Mouse (Mus musculus) hindbrain, embryonic 13.5 days (tissue): ENCODE measurements around the gene Ssh1. TPM values are rescaled to one million over a fixed set of nuclear protein-coding genes. Genes with fewer than 3 reads are reported as not detected.

Source experiments
- ATAC-seq: fragments of 200-750 bp; cut with Nextera tagmentation; 2 replicates; pipeline ENCODE4 v1.8.0; 2017; ENCODE audit warnings: moderate TSS enrichment; ENCODE audit not compliant: low FRiP score
- H3K27ac ChIP-seq: fragments of 300-500 bp; sonication (generic); 2 replicates; pipeline ENCODE4 v1.5.1; 2015; ENCODE audit warnings: inconsistent platforms, mild to moderate bottlenecking, moderate library complexity
- H3K27me3 ChIP-seq: fragments of 300-500 bp; sonication (generic); 2 replicates; pipeline ENCODE4 v1.6.1; 2015; ENCODE audit warnings: mild to moderate bottlenecking, inconsistent platforms
- H3K36me3 ChIP-seq: fragments of 300-500 bp; sonication (generic); 2 replicates; pipeline ENCODE4 v1.6.1; 2015; ENCODE audit warnings: mild to moderate bottlenecking, inconsistent platforms
- H3K4me1 ChIP-seq: fragments of 300-500 bp; sonication (generic); replicated peaks from 2 replicates; pipeline ENCODE4 v1.6.1; 2015; ENCODE audit warnings: inconsistent platforms
- H3K4me2 ChIP-seq: fragments of 300-500 bp; sonication (generic); 2 replicates; pipeline ENCODE4 v1.6.1; 2015; ENCODE audit warnings: inconsistent platforms, mild to moderate bottlenecking, moderate library complexity
- H3K4me3 ChIP-seq: fragments of 300-500 bp; sonication (generic); 2 replicates; pipeline ENCODE4 v1.5.1; 2015; ENCODE audit warnings: mild to moderate bottlenecking, inconsistent platforms
- H3K9ac ChIP-seq: fragments of 300-500 bp; sonication (generic); 2 replicates; pipeline ENCODE4 v1.6.1; 2015; ENCODE audit warnings: mild to moderate bottlenecking, inconsistent platforms
- H3K9me3 ChIP-seq: fragments of 300-500 bp; sonication (generic); 2 replicates; pipeline ENCODE4 v1.6.1; 2016; ENCODE audit warnings: inconsistent platforms
- WGBS: fragments of 180-500 bp; shearing (Covaris S2); methylation state at CpG from one replicate; pipeline ENCODE4 v1.1.7; 2015; 5-methylcytosine and 5-hydroxymethylcytosine counted together
- polyA plus RNA-seq: library from polyadenylated mRNA; unstranded; fragments of >200 nt; fragmentation: Nextera tagmentation; extraction: Ambion mirVana; gene quantifications from 2 replicates; pipeline ENCODE4 v1.2.1, GENCODE M21; 2015

Ssh1 gene
- polyA plus RNA-seq, 1 experiment from 2014 or later = 15.0 TPM

- H3K4me1 ChIP-seq = peaks cover 41% of the 10 kb centered on the region
- H3K27me3 ChIP-seq = no peaks in the 10 kb centered on the region
- WGBS = 66% methylated on average over 9 of the region's 9 CpGs
- H3K4me2 ChIP-seq = no peak overlapping the region
- H3K4me3 ChIP-seq = no peak overlapping the region
- H3K36me3 ChIP-seq = peaks cover 17% of the 10 kb centered on the region
- no peaks in the 10 kb centered on the region for H3K9me3 ChIP-seq
- no peak overlapping the region for H3K9ac ChIP-seq
- 0 out of 2 replicates have a peak overlapping the region, but pooled peaks have one; percentile 46 for H3K27ac ChIP-seq
- no peak for ATAC-seq
Observed at GRCm38 (mm10) chr5:113975538-113976215, 18.0 kb downstream of the Ssh1 start.

GRCm38 (mm10) chr5:113974576-113974975, 19.1 kb downstream of the Ssh1 start:
- Histone ChIP-seq H3K27me3 (no peaks in the 10 kb centered on the region), H3K9me3 (no peaks in the 10 kb centered on the region), H3K4me2 (peak overlapping the region; percentile 10; the same call in 1 of the 2 replicates), H3K36me3 (peaks cover 24% of the 10 kb centered on the region), H3K27ac (0 out of 2 replicates have a peak overlapping the region, but pooled peaks have one; percentile 46), H3K4me1 (peaks cover 41% of the 10 kb centered on the region), H3K4me3 (no peak overlapping the region), H3K9ac (no peak overlapping the region)
- WGBS = 54% methylated on average over 15 of the region's 15 CpGs
- ATAC-seq = no peak

DNA sequence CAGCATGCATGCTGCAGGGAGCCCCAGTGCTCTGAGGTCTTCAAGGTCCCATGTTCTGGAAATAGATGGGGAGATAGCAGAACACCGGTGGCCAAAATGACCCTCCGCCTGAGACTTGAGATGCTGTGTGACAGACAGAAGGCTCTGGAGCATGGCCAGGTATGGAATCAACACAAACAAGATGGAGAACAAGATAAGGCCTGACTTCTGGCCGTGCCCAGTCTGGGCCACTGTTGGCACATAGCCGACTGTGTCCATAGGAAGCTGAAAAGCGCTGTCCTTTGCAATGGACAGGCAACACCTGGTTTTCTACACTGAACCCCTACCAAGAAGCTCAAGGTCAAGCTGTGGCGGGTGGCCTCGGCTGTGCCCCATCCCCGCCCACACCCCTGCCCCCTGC, 19.9 kb downstream of the Ssh1 start:
- H3K4me3 ChIP-seq = no peak overlapping the region
- no peak overlapping the region for H3K4me2 ChIP-seq
- peaks cover 41% of the 10 kb centered on the region for H3K4me1 ChIP-seq
- no peaks in the 10 kb centered on the region for H3K27me3 ChIP-seq
- H3K36me3 ChIP-seq = peaks cover 32% of the 10 kb centered on the region
- ATAC-seq = no peak
- no peaks in the 10 kb centered on the region for H3K9me3 ChIP-seq
- H3K27ac ChIP-seq = no peak overlapping the region
- WGBS = 91% methylated on average over 8 of the region's 8 CpGs
- H3K9ac ChIP-seq = no peak overlapping the region

- H3K27me3 ChIP-seq = no peaks in the 10 kb centered on the region
- no peak overlapping the region for H3K4me3 ChIP-seq
- no peaks in the 10 kb centered on the region for H3K9me3 ChIP-seq
- 14% methylated on average over 18 of the region's 18 CpGs for WGBS
- H3K4me2 ChIP-seq = peak overlapping the region; percentile 38; the same call in 1 of the 2 replicates
- H3K27ac ChIP-seq = peak overlapping the region; percentile 48
- H3K36me3 ChIP-seq = peaks cover 33% of the 10 kb centered on the region
- peaks cover 41% of the 10 kb centered on the region for H3K4me1 ChIP-seq
- 0 out of 2 replicates have a peak overlapping the region, but pooled peaks have one; percentile 44 for H3K9ac ChIP-seq
- ATAC-seq = no peak
Observed at GRCm38 (mm10) chr5:113972589-113973515, 20.8 kb downstream of the Ssh1 start.

- Histone ChIP-seq H3K27me3 (no peaks in the 10 kb centered on the region), H3K36me3 (peaks cover 37% of the 10 kb centered on the region), H3K4me1 (peaks cover 41% of the 10 kb centered on the region), H3K9me3 (no peaks in the 10 kb centered on the region), H3K4me2 (no peak overlapping the region), H3K9ac (no peak overlapping the region), H3K4me3 (no peak overlapping the region), H3K27ac (no peak overlapping the region)
- no peak for ATAC-seq
- WGBS = 82% methylated on average over 10 of the region's 10 CpGs
Observed at GRCm38 (mm10) chr5:113971434-113971960, 22.2 kb downstream of the Ssh1 start.

GRCm38 (mm10) chr5:113968371-113968770, 25.3 kb downstream of the Ssh1 start:
- Histone ChIP-seq H3K4me1 (peaks cover 13% of the 10 kb centered on the region), H3K27ac (no peak overlapping the region), H3K4me2 (no peak overlapping the region), H3K4me3 (no peak overlapping the region), H3K27me3 (no peaks in the 10 kb centered on the region), H3K9ac (no peak overlapping the region), H3K36me3 (peaks cover 68% of the 10 kb centered on the region), H3K9me3 (no peaks in the 10 kb centered on the region)
- 70% methylated on average over 11 of the region's 11 CpGs for WGBS
- no peak for ATAC-seq

- Histone ChIP-seq H3K4me1 (no peaks in the 10 kb centered on the region), H3K4me3 (no peak overlapping the region), H3K36me3 (peaks cover 68% of the 10 kb centered on the region), H3K9me3 (no peaks in the 10 kb centered on the region), H3K27ac (no peak overlapping the region), H3K4me2 (no peak overlapping the region), H3K27me3 (no peaks in the 10 kb centered on the region), H3K9ac (no peak overlapping the region)
- WGBS = 91% methylated on average over 13 of the region's 13 CpGs
- no peak for ATAC-seq
Observed at GRCm38 (mm10) chr5:113966452-113967150, 27.1 kb downstream of the Ssh1 start.

DNA sequence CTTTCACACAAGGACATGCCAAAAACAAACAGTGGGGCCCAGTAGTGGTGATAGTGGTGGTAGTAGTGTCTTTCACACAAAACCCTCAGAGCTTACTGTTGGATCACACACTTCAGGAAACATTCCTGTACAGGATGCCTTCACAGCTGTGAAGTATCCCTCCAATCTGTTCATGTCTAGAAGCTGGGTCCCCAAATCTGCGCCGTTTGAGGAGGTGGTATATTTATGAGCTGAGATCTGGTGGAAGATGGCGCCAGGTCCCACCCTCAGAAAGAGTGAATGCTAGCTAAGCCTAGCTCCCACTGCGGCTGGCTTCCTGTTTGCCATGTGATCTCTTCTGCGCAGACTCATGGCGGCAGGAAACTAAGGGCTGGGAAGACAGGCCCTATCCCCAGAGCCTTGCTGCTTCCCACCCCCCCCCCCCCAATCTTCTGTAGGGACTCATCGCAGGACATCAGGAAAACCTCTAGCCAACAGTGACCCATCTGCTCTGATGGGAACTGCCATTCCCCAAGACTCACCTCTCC, 28.0 kb downstream of the Ssh1 start:
- Histone ChIP-seq H3K4me2 (no peak overlapping the region), H3K9me3 (no peaks in the 10 kb centered on the region), H3K27ac (no peak overlapping the region), H3K27me3 (no peaks in the 10 kb centered on the region), H3K36me3 (peaks cover 77% of the 10 kb centered on the region), H3K4me1 (no peaks in the 10 kb centered on the region), H3K4me3 (no peak overlapping the region), H3K9ac (no peak overlapping the region)
- 97% methylated on average over 7 of the region's 7 CpGs for WGBS
- ATAC-seq = no peak

DNA sequence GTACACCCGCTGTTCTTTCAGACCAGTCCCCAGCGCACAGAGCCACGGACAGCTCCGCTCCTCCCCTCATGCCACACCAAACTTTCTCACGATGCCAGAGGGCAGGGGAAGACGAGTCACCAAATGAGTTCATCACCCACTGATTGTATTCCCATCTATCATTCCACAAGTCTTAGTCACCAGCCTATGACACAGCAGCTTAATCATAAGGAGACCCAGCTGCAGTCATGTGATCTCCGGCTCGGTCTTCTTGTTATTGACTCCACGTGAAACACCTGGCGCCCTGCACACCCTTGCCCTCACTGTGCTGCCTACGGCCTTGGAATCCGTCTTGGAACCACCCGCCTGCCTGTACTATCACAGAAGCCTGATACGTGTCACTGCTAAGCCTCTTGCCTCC, 28.7 kb downstream of the Ssh1 start:
- Histone ChIP-seq H3K4me1 (no peaks in the 10 kb centered on the region; the same call in 1 of the 2 replicates), H3K36me3 (peaks cover 78% of the 10 kb centered on the region), H3K4me2 (no peak overlapping the region), H3K9me3 (no peaks in the 10 kb centered on the region), H3K9ac (no peak overlapping the region), H3K4me3 (no peak overlapping the region), H3K27me3 (no peaks in the 10 kb centered on the region), H3K27ac (no peak overlapping the region)
- 79% methylated on average over 14 of the region's 14 CpGs for WGBS
- no peak for ATAC-seq

DNA sequence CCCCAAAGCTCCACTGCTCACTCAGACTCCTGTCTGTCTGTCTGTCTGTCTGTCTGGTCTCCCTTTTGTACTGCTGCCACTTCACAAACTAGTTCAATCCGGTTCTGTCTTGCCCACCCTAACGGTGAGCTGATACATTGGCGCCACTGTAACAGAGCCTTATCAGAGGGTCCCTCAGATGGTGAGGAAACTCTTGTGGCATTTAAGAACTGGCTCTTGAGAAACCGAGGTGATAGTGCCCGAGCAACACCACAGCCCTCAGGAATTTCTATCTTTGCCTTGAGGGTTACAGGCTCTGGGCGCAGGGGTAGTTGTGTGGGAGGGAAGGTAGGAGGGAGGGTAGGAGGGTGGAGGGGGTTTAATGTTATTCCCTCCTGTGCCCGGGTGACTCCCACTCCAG, 31.9 kb downstream of the Ssh1 start:
- no peaks in the 10 kb centered on the region for H3K9me3 ChIP-seq
- H3K36me3 ChIP-seq = peaks cover 55% of the 10 kb centered on the region
- H3K9ac ChIP-seq = no peak overlapping the region
- peaks cover 4% of the 10 kb centered on the region for H3K4me1 ChIP-seq
- WGBS = 83% methylated on average over 7 of the region's 7 CpGs
- no peak overlapping the region for H3K4me2 ChIP-seq
- H3K27me3 ChIP-seq = no peaks in the 10 kb centered on the region
- no peak overlapping the region for H3K4me3 ChIP-seq
- ATAC-seq = no peak
- no peak overlapping the region for H3K27ac ChIP-seq

DNA sequence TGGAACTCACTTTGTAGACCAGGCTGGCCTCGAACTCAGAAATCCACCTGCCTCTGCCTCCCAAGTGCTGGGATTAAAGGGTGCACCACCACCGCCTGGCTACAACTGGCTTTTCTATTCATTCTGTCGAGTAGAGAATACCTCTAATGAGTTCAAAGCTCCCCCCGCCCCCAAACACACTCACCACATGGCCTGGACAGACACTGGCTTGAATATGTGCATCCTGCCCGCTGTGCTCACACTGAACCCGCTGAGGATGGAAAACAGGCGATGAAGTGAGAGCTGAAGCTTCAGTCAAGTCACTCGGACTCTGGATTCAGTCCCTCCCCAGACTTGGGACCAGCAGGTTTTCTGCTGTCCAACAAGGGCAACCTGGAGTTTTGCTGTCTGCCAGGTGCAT, 33.3 kb downstream of the Ssh1 start:
- H3K27ac ChIP-seq = no peak overlapping the region
- H3K9me3 ChIP-seq = no peaks in the 10 kb centered on the region
- H3K4me3 ChIP-seq = no peak overlapping the region
- 77% methylated on average over 8 of the region's 8 CpGs for WGBS
- no peak overlapping the region for H3K9ac ChIP-seq
- H3K4me2 ChIP-seq = no peak overlapping the region
- H3K36me3 ChIP-seq = peaks cover 46% of the 10 kb centered on the region
- H3K27me3 ChIP-seq = no peaks in the 10 kb centered on the region
- no peak for ATAC-seq
- peaks cover 4% of the 10 kb centered on the region for H3K4me1 ChIP-seq

DNA sequence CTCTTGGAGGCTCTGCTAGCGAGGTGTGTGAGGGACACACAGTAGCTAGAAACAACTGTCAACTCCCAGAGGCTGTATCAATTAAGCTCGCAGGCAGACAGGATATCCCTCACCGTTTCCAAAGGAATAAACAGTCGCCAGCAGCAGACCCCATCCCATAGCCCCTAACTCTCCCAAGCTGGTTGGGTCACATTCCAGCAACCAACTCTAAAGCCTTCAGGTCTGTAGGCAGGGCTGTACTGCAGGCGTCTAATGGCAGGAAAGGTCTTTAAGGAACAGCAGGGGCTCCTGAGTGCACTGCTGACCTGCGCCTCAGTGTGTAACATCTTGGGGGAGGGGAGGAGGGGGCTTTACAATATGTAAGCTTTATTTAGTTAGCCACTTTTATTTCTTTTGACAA, 34.7 kb downstream of the Ssh1 start:
- 7% methylated on average over 6 of the region's 6 CpGs for WGBS
- no peak overlapping the region for H3K4me2 ChIP-seq
- peaks cover 41% of the 10 kb centered on the region for H3K36me3 ChIP-seq
- ATAC-seq = no peak
- H3K27me3 ChIP-seq = no peaks in the 10 kb centered on the region
- no peak overlapping the region for H3K4me3 ChIP-seq
- H3K27ac ChIP-seq = no peak overlapping the region
- H3K9me3 ChIP-seq = no peaks in the 10 kb centered on the region
- peaks cover 7% of the 10 kb centered on the region for H3K4me1 ChIP-seq
- H3K9ac ChIP-seq = no peak overlapping the region
